Mouse (Mus musculus) kidney, postnatal 0 days (tissue): ENCODE measurements around the gene Ttc16. TPM values are rescaled to one million over a fixed set of nuclear protein-coding genes. Genes with fewer than 3 reads are reported as not detected.

Experiments
- ATAC-seq: fragments of 200-750 bp; cut with Nextera tagmentation; replicated peaks from 2 replicates; pipeline ENCODE4 v1.8.0; 2017; ENCODE audit warnings: low read depth, moderate number of reproducible peaks, moderate TSS enrichment, moderate library complexity; ENCODE audit not compliant: low FRiP score
- DNase-seq: peaks from one replicate; pipeline ENCODE4 v3.0.0-alpha.2; 2016; ENCODE audit warnings: low spot score
- H3K27ac ChIP-seq: fragments of 300-500 bp; sonication (generic); 2 replicates; pipeline ENCODE4 v1.5.1; 2014; ENCODE audit warnings: mild to moderate bottlenecking
- H3K27me3 ChIP-seq: fragments of 300-500 bp; sonication (generic); 2 replicates; pipeline ENCODE4 v1.6.1; 2014; ENCODE audit warnings: low read length, mixed read lengths; ENCODE audit not compliant: insufficient read depth
- H3K36me3 ChIP-seq: fragments of 300-500 bp; sonication (generic); 2 replicates; pipeline ENCODE4 v1.6.1; 2014; ENCODE audit warnings: low read length, mixed read lengths; ENCODE audit not compliant: insufficient read depth
- H3K4me1 ChIP-seq: fragments of 300-500 bp; sonication (generic); replicated peaks from 2 replicates; pipeline ENCODE4 v1.6.1; 2014; ENCODE audit warnings: antibody characterized with exemption, low read length, mixed read lengths; ENCODE audit not compliant: insufficient read depth
- H3K4me2 ChIP-seq: fragments of 300-500 bp; sonication (generic); 2 replicates; pipeline ENCODE4 v1.6.1; 2014; ENCODE audit warnings: mild to moderate bottlenecking, low read length, moderate library complexity, mixed read lengths
- H3K4me3 ChIP-seq: fragments of 300-500 bp; sonication (generic); replicated peaks from 2 replicates; pipeline ENCODE4 v1.5.1; 2014; ENCODE audit warnings: low read depth, low read length
- H3K9ac ChIP-seq: fragments of 300-500 bp; sonication (generic); 2 replicates; pipeline ENCODE4 v1.6.1; 2014; ENCODE audit warnings: low read depth, low read length
- H3K9me3 ChIP-seq: fragments of 300-500 bp; sonication (generic); replicated peaks from 2 replicates; pipeline ENCODE4 v1.6.1; 2016; ENCODE audit warnings: low read length, inconsistent platforms, mixed read lengths
- CTCF ChIP-seq: IDR thresholded peaks from 2 replicates; pipeline ENCODE4 v1.5.1; 2016; ENCODE audit warnings: antibody characterized with exemption, low read depth, mild to moderate bottlenecking, moderate library complexity
- WGBS: fragments of 180-500 bp; shearing (Covaris S2); extraction: QIAGEN DNeasy Blood & Tissue Kit; methylation state at CpG from one replicate; pipeline ENCODE4 v1.1.7; 2014; 5-methylcytosine and 5-hydroxymethylcytosine counted together
- polyA plus RNA-seq: library from polyadenylated mRNA; unstranded; fragments of >200 nt; fragmentation: Nextera tagmentation; extraction: Ambion mirVana; gene quantifications from 2 replicates; pipeline ENCODE4 v1.2.1, GENCODE M21; 2015

The Ttc16 gene
- 0.13 and 0.18 TPM in 2 replicates for polyA plus RNA-seq

DNA sequence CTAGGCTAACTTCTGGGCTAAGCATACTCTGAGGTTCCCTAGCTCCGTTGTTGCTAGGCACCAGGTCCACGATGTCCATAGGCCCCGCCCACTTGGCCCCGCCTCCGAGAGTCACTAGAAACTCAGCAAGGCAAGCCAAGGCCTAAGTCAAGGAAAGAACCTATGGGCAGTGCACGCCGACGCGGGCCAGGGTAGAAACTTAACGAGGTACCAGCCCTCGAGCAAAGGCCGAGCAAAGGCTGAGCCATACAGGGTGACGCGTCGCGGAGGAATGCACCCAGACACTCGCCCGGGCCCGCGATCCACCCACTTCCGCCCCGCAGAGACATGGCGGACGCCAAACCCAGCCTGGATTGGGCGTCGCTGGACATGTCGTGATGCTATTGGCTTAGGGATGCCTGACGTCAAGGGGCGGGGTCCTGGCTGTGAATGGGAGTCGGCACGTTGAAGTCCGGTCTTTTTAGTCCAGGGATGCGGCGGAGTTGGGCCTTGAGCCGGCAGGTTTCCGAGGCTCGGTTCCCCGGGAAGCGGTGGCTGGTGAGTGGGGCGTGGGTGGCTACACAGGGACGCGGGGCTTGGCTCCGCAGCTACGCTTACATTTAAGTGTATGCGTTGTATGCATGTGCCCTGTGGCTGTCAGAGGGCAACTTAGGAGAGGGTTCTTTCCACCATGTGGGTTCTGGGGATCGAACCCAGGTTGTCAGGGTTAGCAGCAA is at the start of gene Ttc16, which contains the start of gene Ptrh1:
TSS of gene Ttc16 (minus strand) at position 275 of the 716 bp plus-strand sequence.
TSS of gene Ptrh1 (plus strand) at position 428 of the 716 bp plus-strand sequence.
- under 1% methylated on average over 46 of the region's 46 CpGs for WGBS
- no peak for TF ChIP-seq CTCF
- peak within 1 kb of the TSS; percentile 55 for H3K27ac ChIP-seq
- peak within 1 kb of the TSS; percentile 13 for H3K9ac ChIP-seq
- H3K4me1 ChIP-seq: peaks cover 4% of the 10 kb centered on the region
- no peaks in the 10 kb centered on the region; the same call in 1 of the 2 replicates for H3K27me3 ChIP-seq
- H3K36me3 ChIP-seq: no peaks in the 10 kb centered on the region
- no peaks in the 10 kb centered on the region for H3K9me3 ChIP-seq
- H3K4me2 ChIP-seq: peak within 1 kb of the TSS; percentile 83
- H3K4me3 ChIP-seq: peak within 1 kb of the TSS; percentile 40
- peak; percentile 96 for ATAC-seq
- DNase-seq: peak; percentile 99

DNA sequence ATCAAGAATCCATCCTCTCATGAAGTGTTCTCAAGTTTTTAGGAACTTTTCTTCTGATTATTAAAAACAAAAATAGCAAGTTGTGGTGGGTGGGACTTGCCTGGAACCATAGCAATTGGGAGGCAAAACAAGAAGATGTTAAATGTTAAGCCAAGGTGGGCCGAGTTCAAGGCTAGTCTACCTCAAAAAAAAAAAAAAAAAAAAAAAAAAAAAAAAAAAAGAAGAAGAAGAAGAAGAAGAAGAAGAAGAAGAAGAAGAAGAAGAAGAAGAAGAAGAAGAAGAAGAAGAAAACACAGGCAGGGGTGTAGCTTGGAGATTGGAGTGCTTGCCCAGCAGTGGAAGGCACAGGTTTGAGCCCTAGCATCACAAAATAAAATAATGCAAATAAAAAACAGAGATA is 49.3 kb upstream of the Ttc16 start:
- Histone ChIP-seq H3K27me3 (no peaks in the 10 kb centered on the region), H3K9ac (no peak overlapping the region), H3K9me3 (no peaks in the 10 kb centered on the region), H3K4me1 (0 out of 2 replicates have a peak, but pooled peaks cover 8% of the 10 kb centered on the region), H3K4me2 (no peak overlapping the region), H3K4me3 (no peak overlapping the region), H3K36me3 (no peaks in the 10 kb centered on the region), H3K27ac (no peak overlapping the region; the same call in 1 of the 2 replicates)
- DNase-seq: no peak
- no peak for ATAC-seq
- WGBS: 64% methylated on average over 1 of the region's 1 CpGs
- TF ChIP-seq CTCF: no peak

DNA sequence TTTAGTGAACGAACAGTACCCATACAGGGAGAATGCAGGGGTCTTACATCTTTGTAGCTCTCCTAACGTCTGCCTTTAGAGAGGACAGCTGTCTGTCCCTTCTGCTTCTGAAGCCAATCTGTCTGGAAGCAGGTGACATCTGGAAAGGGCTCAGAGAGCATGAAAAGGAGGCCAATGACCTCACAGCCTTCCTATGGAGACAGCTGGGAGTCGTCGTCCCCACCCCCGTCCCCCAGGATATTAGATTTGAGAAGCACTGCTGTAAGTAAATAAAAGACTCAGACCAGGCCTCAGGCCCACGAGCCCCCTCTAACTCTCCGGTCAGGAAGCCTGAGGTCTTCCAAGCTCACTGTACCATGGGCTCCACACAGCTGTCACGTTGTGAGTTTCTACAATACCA is 48.7 kb upstream of the Ttc16 start:
- H3K27ac ChIP-seq: no peak overlapping the region; the same call in 1 of the 2 replicates
- DNase-seq (peak; percentile 54), ATAC-seq (no peak)
- 25% methylated on average over 8 of the region's 8 CpGs for WGBS
- H3K4me2 ChIP-seq: no peak overlapping the region
- H3K9me3 ChIP-seq: no peaks in the 10 kb centered on the region
- no peak overlapping the region for H3K9ac ChIP-seq
- no peaks in the 10 kb centered on the region for H3K27me3 ChIP-seq
- no peak overlapping the region for H3K4me3 ChIP-seq
- H3K36me3 ChIP-seq: no peaks in the 10 kb centered on the region
- H3K4me1 ChIP-seq: 0 out of 2 replicates have a peak, but pooled peaks cover 8% of the 10 kb centered on the region
- no peak for TF ChIP-seq CTCF

DNA sequence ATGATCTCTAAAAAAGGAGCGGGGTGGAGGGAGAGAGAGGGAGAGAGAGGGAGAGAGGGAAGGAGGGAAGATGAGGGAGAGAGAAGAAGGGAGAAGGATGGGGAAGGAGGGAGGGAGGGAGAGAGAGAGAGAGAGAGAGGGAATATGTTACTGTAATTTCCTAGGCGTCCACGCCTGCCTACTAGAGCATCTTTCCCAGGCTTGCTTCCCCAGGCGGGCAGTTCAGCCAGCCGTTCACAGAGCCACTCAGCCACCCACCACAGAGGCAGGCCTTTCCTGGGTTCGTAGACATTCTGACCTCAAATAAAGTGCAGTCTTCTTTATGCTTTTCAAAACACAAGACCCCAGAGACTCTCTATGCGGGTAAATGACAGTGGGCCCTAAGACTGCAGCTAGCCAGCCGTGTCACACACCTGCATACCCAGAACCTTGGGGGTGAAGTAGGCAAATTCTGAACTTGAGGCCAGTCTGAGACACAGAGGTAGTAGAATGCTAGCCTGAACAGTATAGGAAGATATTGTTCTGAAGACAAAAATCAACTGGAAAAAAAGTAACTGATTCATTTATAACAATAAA is 48.2 kb upstream of the Ttc16 start:
- H3K27ac ChIP-seq: no peak overlapping the region

DNA sequence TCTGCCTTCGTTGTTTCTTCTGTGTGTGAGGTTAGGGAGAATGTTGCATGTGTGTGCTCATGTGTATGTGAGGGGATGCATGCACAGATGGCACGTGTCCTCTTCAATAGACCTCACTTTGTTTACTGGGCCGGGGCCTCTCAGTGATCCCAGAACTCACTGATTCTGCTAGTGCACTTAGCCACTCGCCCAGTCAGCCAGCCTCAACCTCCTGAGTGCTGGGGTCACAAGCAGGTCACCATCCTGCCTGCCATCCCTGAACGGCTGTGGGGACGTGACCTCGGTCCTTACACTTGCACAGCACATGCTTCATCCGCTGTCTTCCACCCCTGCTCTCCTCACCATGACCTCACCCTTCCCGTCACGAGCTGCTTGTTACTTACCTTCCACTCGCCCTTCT is 47.7 kb upstream of the Ttc16 start:
- no peak overlapping the region for H3K27ac ChIP-seq
- WGBS: 34% methylated on average over 11 of the region's 11 CpGs
- no peaks in the 10 kb centered on the region for H3K9me3 ChIP-seq
- H3K4me2 ChIP-seq: no peak overlapping the region
- no peaks in the 10 kb centered on the region for H3K27me3 ChIP-seq
- no peak for TF ChIP-seq CTCF
- H3K4me3 ChIP-seq: no peak overlapping the region
- DNase-seq: no peak
- H3K4me1 ChIP-seq: 0 out of 2 replicates have a peak, but pooled peaks cover 8% of the 10 kb centered on the region
- no peaks in the 10 kb centered on the region for H3K36me3 ChIP-seq
- 0 out of 2 replicates have a peak, but pooled peaks have one; percentile 31 for ATAC-seq
- H3K9ac ChIP-seq: no peak overlapping the region

More for the DNA sequence above, 48.2 kb upstream of the Ttc16 start:
- no peaks in the 10 kb centered on the region for H3K9me3 ChIP-seq
- H3K4me1 ChIP-seq: 0 out of 2 replicates have a peak, but pooled peaks cover 8% of the 10 kb centered on the region
- no peaks in the 10 kb centered on the region for H3K36me3 ChIP-seq
- no peak for TF ChIP-seq CTCF
- no peaks in the 10 kb centered on the region for H3K27me3 ChIP-seq
- no peak overlapping the region for H3K9ac ChIP-seq
- ATAC-seq: no peak
- no peak overlapping the region for H3K4me2 ChIP-seq
- WGBS: 43% methylated on average over 8 of the region's 8 CpGs
- no peak for DNase-seq
- no peak overlapping the region for H3K4me3 ChIP-seq

DNA sequence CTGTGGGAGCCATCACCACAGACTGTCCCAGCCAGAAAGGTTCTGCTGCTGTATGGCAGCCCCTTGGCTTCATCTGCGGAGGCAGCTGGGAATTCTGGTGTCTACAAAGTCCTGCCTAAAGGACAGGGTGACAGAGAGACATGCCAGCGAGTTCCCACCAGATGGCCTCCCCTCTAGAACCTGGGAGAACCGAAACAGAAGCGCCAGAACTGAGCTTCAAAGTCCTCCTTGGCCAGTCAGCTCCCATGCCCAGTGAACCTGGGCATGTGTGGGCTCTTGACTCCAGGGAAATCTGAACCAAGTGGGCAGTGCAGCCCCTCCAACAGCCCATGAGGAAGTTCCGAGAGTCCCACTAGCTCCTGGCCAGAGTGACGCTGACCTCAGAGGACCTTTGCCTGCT is 47.2 kb upstream of the Ttc16 start:
- WGBS: 79% methylated on average over 6 of the region's 6 CpGs
- Histone ChIP-seq H3K4me1 (0 out of 2 replicates have a peak, but pooled peaks cover 8% of the 10 kb centered on the region), H3K4me3 (no peak overlapping the region), H3K27ac (no peak overlapping the region), H3K9ac (no peak overlapping the region), H3K27me3 (no peaks in the 10 kb centered on the region), H3K9me3 (no peaks in the 10 kb centered on the region), H3K36me3 (no peaks in the 10 kb centered on the region), H3K4me2 (no peak overlapping the region)
- no peak for TF ChIP-seq CTCF
- ATAC-seq (0 out of 2 replicates have a peak, but pooled peaks have one; percentile 30), DNase-seq (no peak)
